ENCODE assay signal across 9 mouse cellular contexts in genomic region chr2:11253945-11254344, GRCm38 (mm10).
A peak's percentile ranks its signal among the peaks of the same experiment; 100 is the strongest.
DNase-seq lines count a peak whose midpoint lies in the region; ATAC-seq lines count a peak whose summit lies in the region.
"Had no signal": no experiment of that assay in that cellular context is flagged by ENCODE, and none has a peak within 500 bp of the region (broad histone marks: within the 10 kb centered on the region; RNA-seq: fewer than 3 reads in every experiment).

No protein-coding gene starts in this region.

- no peaks in the 10 kb centered on the region for H3K27me3 ChIP-seq in kidney, embryonic 14.5 days (ENCODE audit: control insufficient read depth, insufficient read depth, low read length)
- H3K27me3 ChIP-seq in liver, embryonic 13.5 days: no peaks in the 10 kb centered on the region
- H3K27me3 ChIP-seq: embryonic facial prominence, embryonic 12.5 days had no signal

- 62% methylated on average over 8 of the region's 8 CpGs for WGBS in kidney, embryonic 14.5 days
- WGBS in liver, embryonic 13.5 days (ENCODE audit: insufficient replicate concordance): 46% methylated on average over 8 of the region's 8 CpGs

- no peaks in the 10 kb centered on the region for H3K36me3 ChIP-seq in kidney, embryonic 14.5 days (ENCODE audit: control insufficient read depth, insufficient read depth, low read length)
- H3K36me3 ChIP-seq in liver, embryonic 13.5 days: no peaks in the 10 kb centered on the region
- H3K36me3 ChIP-seq: embryonic facial prominence, embryonic 12.5 days had no signal

- H3K9me3 ChIP-seq in kidney, embryonic 14.5 days (ENCODE audit: control insufficient read depth, low read length): no peaks in the 10 kb centered on the region
- no peaks in the 10 kb centered on the region for H3K9me3 ChIP-seq in liver, embryonic 13.5 days (replicated peaks)
- H3K9me3 ChIP-seq: embryonic facial prominence, embryonic 12.5 days had no signal

- no peak overlapping the region for H3K27ac ChIP-seq in kidney, embryonic 14.5 days (ENCODE audit: low read depth, low read length)
- H3K27ac ChIP-seq in liver, embryonic 13.5 days: no peak overlapping the region
- H3K27ac ChIP-seq: embryonic facial prominence, embryonic 12.5 days had no signal

- H3K9ac ChIP-seq in kidney, embryonic 14.5 days (ENCODE audit: low read depth, low read length): no peak overlapping the region
- H3K9ac ChIP-seq in liver, embryonic 13.5 days: no peak overlapping the region
- H3K9ac ChIP-seq: embryonic facial prominence, embryonic 12.5 days had no signal

- no peak overlapping the region for H3K4me3 ChIP-seq in kidney, embryonic 14.5 days (ENCODE audit: low read length)
- H3K4me3 ChIP-seq in liver, embryonic 13.5 days (replicated peaks): no peak overlapping the region
- H3K4me3 ChIP-seq: embryonic facial prominence, embryonic 12.5 days had no signal

- peak; percentile 28 for DNase-seq in kidney, adult 11 months
- DNase-seq in ES-CJ7 (ENCODE audit: low read depth, low spot score): peak; percentile 42
- DNase-seq in adrenal gland, postnatal 36 days: peak; percentile 36 to 62
- DNase-seq in heart, adult 9 months (ENCODE audit: low spot score in 2 of 2): peak; percentile 5
- DNase-seq in liver, embryonic 13.5 days: peak; percentile 4
- DNase-seq in spleen, adult 12 weeks (ENCODE audit: low spot score): peak; percentile 19
- DNase-seq in yolk sac, embryonic 10.5 days (ENCODE audit: low spot score): no peak

- no peaks in the 10 kb centered on the region for H3K4me1 ChIP-seq in kidney, embryonic 14.5 days (ENCODE audit: control insufficient read depth, insufficient read depth, low read length)
- no peaks in the 10 kb centered on the region for H3K4me1 ChIP-seq in liver, embryonic 13.5 days (replicated peaks)
- H3K4me1 ChIP-seq: embryonic facial prominence, embryonic 12.5 days had no signal

- ATAC-seq in kidney, embryonic 14.5 days (ENCODE audit: low FRiP score, low TSS enrichment): no peak
- ATAC-seq in liver, embryonic 13.5 days (ENCODE audit: low read depth): no peak

- no peak overlapping the region for H3K4me2 ChIP-seq in kidney, embryonic 14.5 days (replicated peaks; ENCODE audit: low read depth, low read length)
- no peak overlapping the region for H3K4me2 ChIP-seq in liver, embryonic 13.5 days
- H3K4me2 ChIP-seq: embryonic facial prominence, embryonic 12.5 days had no signal
